Mouse (Mus musculus) common myeloid progenitor, adult 5-6 weeks (primary cell): ENCODE data around the gene Gpr157. TPM values are rescaled to one million over a fixed set of nuclear protein-coding genes. Genes with fewer than 3 reads are reported as not detected.

Experiments used
- ATAC-seq: replicated peaks from 2 replicates; pipeline ENCODE4 v1.8.0; 2016; ENCODE audit warnings: low read depth, mild to moderate bottlenecking, moderate TSS enrichment, inconsistent platforms; ENCODE audit not compliant: poor library complexity, severe bottlenecking
- total RNA-seq: library from RNA; stranded (forward); fragments of 200-1000, 187-1606 nt; gene quantifications from 2 replicates; pipeline ENCODE4 v1.2.3, GENCODE M21; 2017

Gene Gpr157
- total RNA-seq, 1 experiment from 2014 or later: 1.7 TPM

- ATAC-seq: no peak
Measured at GRCm38 (mm10) chr4:150137368-150138083, 50.4 kb downstream of the Gpr157 start.

GRCm38 (mm10) chr4:150138084-150138543 lies 50.9 kb downstream of the Gpr157 start:
- peak; percentile 84 for ATAC-seq

- no peak for ATAC-seq
Measured at GRCm38 (mm10) chr4:150139090-150139489, 51.9 kb downstream of the Gpr157 start.

GRCm38 (mm10) chr4:150140346-150140745 lies 53.2 kb downstream of the Gpr157 start:
- no peak for ATAC-seq

- no peak for ATAC-seq
Measured at GRCm38 (mm10) chr4:150144242-150144641, 57.1 kb downstream of the Gpr157 start.

GRCm38 (mm10) chr4:150146286-150146685 lies 59.1 kb downstream of the Gpr157 start:
- no peak for ATAC-seq

- no peak for ATAC-seq
Measured at GRCm38 (mm10) chr4:150151045-150151444, 63.9 kb downstream of the Gpr157 start.

- no peak for ATAC-seq
Measured at GRCm38 (mm10) chr4:150152483-150152882, 65.3 kb downstream of the Gpr157 start.

GRCm38 (mm10) chr4:150155301-150155700 lies 68.1 kb downstream of the Gpr157 start:
- ATAC-seq: no peak

Other genes starting within 250 kb of the Gpr157 start
- gene Spsb1, start 132.3 kb upstream of the Gpr157 start, total RNA-seq: not detected in 2 replicates
- gene H6pd, start 78.3 kb upstream of the Gpr157 start, total RNA-seq: 15.2 and 19.5 TPM in 2 replicates
- not detected in 2 replicates for gene Slc2a5, start 31.9 kb downstream of the Gpr157 start, total RNA-seq
- gene Slc2a7, start 61.6 kb downstream of the Gpr157 start, total RNA-seq: not detected in 2 replicates
- gene Car6, start 114.0 kb downstream of the Gpr157 start, total RNA-seq: not detected in 2 replicates
- gene Eno1, start 149.4 kb downstream of the Gpr157 start, total RNA-seq: 176 and 200 TPM in 2 replicates
- 21.2 and 45.1 TPM in 2 replicates for gene Rere, start 194.3 kb downstream of the Gpr157 start, total RNA-seq